Mouse (Mus musculus) CD4-positive, CD25-positive, alpha-beta regulatory T cell, adult 4 months (primary cell): Measurements from ENCODE around the gene Rbm4b. TPM values are rescaled to one million over a fixed set of nuclear protein-coding genes. Genes with fewer than 3 reads are reported as not detected.

Experiments
- ATAC-seq: one replicate; pipeline ENCODE4 v1.8.0; 2017
- polyA plus RNA-seq, 2 experiments: library from polyadenylated mRNA; unstranded; fragments of 100-300 nt; shearing (Covaris generic); gene quantifications; one replicate each; pipeline ENCODE4 v1.2.1; 2017

Rbm4b gene
- 100 to 1,000 TPM; 105 to 151 TPM for polyA plus RNA-seq

DNA sequence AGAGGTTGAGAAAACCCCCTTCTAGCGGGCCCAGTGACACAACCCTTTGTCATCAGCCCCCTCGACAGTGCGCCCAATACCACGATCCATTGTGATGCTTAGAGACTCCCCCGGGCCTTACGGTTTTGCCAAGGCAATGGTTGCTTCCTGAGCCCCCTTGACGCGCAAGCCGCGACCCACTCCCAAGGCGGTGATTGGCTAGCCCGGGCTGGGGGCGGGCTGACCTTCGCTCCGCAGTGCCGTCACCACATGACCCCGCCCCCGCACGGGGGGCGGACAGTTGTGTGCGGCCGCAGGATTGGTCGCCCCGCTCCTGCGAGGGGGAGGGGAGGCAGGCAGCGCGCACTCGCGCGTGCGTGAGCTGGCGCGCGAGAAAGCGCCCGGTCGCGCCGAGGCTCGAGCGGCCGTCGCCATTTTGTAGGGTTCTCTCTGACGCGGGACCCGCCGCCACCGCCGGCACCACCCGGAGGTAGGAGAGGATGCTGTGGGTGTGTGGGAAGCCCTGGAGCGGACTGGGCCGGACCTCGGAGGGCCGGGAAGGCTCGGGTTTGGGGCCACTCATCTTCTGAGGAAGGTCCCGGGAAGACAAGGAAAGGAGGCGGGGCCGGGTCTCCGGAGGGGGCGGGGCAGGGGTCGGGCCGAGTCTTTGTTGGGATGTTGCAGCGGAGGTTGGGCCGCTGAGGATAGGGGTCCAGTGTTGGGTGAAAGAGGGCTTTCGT lies at the start of gene Rbm4b:
Gene Rbm4b, plus strand, starts transcription at position 305 of the 719 bp plus-strand sequence.
- ATAC-seq, result peak; percentile 88

DNA sequence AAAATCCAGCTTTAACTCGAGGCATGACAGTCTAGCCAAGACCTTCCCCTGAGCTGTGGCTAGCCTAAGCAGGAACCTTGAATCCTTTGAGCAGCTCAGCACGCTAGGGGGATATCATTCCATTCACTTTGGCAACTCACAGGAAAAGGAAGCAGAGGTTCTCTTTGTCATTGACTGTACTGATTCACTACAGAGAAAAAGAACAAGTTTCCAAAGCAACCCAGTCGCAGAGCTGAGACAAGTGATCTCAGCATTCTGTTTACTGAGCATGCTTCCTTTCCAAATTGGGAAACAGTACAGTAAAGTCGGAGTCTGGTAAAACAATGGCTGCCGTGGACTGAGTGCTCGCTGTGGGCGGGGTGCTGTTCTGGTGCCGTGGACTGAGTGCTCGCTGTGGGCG lies 47.5 kb upstream of the Rbm4b start:
- no peak for ATAC-seq

- ATAC-seq, result no peak
Measured at GRCm38 (mm10) chr19:4711098-4711600, 45.1 kb upstream of the Rbm4b start, which contains the start of gene Sptbn2. Gene Sptbn2, plus strand, starts transcription at chr19:4711167.

GRCm38 (mm10) chr19:4711601-4712155 lies 44.6 kb upstream of the Rbm4b start:
- no peak for ATAC-seq

- ATAC-seq, result no peak
Measured at GRCm38 (mm10) chr19:4712156-4712780, 44.0 kb upstream of the Rbm4b start.

- no peak for ATAC-seq
Measured at GRCm38 (mm10) chr19:4712781-4713526, 43.3 kb upstream of the Rbm4b start.

GRCm38 (mm10) chr19:4713886-4714285 lies 42.4 kb upstream of the Rbm4b start:
- no peak for ATAC-seq

DNA sequence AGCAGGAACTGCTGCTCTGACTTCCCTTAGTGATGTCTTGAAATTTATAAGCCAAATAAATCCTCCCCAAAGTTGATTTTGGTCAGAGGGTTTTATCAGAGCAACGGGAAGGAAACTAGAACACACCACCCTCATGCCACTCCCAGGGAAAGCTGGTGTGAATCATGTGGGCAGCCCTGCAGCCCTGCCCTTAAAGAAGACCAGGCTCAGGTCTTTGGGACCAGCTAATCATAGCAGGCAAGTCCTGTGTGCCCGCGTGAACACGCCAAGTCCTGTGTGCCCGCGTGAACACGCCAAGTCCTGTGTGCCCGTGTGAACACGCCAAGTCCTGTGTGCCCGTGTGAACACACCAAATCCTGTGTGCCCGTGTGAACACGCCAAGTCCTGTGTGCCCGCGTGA lies 39.5 kb upstream of the Rbm4b start:
- no peak for ATAC-seq

- ATAC-seq, result no peak
Measured at GRCm38 (mm10) chr19:4717281-4717680, 39.0 kb upstream of the Rbm4b start.

- ATAC-seq, result peak; percentile 71
Measured at GRCm38 (mm10) chr19:4718716-4719115, 37.6 kb upstream of the Rbm4b start.

DNA sequence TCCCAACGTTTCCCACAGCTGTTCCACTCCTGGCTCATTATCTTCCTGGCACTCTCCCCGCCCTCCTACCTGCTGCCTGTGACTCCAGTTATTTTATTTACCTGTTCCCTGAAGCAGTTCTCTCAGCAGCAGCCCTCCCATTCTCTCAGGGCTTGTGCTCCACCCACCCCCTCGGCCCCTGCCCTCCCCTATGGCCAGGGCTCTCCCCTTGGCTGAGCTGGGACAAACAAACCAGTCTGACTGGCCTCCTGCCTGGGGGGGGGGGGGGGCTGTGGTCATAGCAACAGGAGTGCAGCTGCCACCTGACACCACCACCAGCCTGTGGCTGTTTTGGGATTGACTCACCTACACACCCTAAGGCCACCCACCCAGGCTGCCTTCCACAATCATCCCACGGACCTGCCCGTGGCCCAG lies 36.9 kb upstream of the Rbm4b start:
- no peak for ATAC-seq

GRCm38 (mm10) chr19:4720112-4720511 lies 36.2 kb upstream of the Rbm4b start:
- ATAC-seq, result no peak

DNA sequence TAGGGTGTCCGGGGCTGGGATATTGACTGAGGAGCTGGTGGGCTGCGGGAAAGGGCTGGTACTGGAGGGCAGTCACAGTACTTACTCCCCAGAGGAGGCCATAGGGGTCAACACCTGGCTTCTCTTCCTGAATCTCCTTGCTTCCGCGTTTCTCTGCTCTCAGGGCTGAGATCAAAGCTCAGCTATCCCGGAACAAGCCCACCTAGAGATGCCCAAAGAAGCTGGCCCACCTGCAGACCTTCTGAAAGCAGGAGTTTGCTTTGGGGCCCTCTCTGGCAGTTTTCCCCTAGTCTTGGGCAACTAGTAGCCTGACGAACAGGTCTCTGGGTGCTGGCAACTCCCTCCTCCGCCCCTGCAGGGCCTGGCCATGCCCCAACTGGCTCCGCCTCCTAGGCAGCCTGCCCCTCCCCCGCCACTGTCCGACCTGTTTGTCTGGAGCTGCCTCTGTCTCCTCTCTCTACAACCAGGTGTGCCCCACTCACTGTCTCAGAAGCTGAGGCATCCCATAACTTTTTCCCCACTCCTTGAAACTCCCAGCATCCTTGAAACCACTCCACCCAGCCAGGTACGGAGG lies 35.5 kb upstream of the Rbm4b start:
- no peak for ATAC-seq

DNA sequence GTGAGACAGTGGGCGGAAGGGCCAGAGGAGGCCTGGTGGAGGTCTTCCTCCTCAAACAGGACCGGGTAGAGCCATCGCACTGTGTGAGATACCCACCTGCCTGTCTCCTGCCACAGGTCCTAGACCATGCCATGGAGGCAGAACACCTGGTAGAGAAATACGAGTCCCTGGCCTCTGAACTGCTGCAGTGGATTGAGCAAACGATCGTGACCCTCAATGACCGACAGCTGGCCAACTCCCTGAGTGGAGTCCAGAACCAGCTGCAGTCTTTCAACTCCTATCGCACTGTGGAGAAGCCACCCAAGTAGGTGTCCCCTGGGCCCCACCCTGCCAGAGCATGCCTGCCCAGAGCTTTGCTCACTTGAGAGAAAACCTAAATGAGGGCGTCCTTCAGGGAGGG lies 27.1 kb upstream of the Rbm4b start:
- ATAC-seq, result no peak

- ATAC-seq, result no peak
Measured at GRCm38 (mm10) chr19:4733052-4733451, 23.2 kb upstream of the Rbm4b start.

DNA sequence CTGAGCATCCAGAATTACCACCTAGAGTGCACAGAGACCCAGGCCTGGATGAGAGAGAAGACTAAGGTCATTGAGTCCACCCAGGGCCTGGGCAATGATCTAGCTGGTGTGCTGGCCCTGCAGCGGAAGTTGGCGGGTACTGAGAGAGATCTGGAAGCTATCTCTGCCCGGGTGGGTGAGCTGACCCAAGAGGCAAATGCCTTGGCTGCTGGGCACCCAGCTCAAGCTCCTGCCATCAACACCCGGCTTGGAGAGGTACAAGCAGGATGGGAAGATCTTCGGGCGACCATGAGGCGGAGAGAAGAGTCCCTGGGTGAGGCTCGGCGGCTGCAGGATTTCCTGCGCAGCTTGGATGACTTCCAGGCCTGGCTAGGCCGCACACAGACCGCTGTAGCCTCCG lies 18.4 kb upstream of the Rbm4b start:
- ATAC-seq, result no peak

DNA sequence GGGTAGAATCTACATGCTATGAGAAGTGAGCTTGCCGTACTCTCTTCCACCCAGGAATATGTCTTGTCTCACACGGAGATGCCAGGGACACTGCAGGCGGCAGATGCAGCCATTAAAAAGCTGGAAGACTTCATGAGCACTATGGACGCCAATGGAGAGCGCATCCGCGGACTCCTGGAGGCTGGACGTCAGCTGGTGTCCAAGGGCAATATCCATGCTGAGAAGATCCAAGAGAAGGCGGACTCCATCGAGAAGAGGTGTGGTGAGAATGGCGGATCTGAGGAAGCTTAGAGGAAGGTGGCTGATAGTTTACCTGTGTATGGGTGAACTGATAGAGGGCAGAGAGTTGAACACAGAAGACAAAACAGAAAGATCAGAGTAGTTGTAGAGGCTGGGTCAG lies 17.2 kb upstream of the Rbm4b start:
- ATAC-seq, result no peak

DNA sequence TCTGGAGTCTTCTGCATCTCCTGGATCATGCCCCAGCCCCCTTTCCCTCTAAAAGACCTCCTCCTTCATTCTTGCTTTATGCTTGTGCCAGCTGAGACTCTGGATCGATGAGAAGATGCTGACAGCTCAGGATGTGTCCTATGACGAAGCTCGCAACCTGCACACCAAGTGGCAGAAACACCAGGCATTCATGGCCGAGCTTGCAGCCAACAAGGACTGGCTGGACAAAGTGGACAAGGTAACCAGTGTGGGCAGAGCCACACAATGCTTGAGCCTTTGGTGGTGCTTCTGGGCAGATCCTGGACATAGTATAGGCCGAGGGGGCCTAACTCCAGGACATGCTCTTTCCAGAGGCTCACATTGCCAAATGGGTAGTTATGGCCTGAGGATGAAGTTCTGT lies 16.5 kb upstream of the Rbm4b start:
- ATAC-seq, result no peak

GRCm38 (mm10) chr19:4741482-4741881 lies 14.8 kb upstream of the Rbm4b start:
- ATAC-seq, result no peak

DNA sequence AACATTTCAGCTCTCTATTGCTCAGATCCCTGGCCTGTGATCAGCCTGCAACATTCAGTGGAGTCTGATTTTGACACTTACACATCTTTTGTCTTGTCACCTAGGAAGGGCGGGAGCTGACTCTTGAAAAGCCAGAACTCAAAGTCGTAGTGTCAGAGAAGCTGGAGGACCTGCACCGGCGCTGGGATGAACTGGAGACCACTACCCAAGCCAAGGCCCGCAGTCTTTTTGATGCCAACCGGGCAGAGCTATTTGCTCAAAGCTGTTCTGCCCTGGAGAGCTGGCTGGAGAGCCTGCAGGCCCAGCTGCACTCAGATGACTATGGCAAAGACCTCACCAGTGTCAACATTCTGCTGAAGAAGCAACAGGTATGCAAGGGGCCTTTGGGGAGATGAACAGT lies 14.1 kb upstream of the Rbm4b start:
- no peak for ATAC-seq

DNA sequence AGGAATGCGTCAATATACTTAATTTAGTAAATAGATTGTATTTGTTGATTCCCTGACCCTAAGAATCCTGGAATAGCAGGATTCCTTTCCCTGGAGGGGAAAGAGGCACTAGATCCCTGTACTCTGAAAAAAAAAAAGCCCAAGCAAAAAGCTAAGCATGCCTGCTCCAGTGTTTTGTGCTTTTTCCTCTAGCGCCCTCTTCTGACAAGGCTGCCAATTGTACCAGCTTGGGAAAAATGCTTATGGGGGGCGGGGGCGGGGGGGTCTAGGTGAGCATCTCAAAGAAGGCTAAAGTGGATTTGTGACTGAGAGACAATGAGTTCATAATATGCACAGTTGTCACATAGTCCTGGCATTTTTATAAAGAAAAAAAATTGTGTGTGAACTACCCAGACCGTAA lies 12.8 kb upstream of the Rbm4b start:
- no peak for ATAC-seq

- no peak for ATAC-seq
Measured at GRCm38 (mm10) chr19:4744026-4744425, 12.3 kb upstream of the Rbm4b start.

- ATAC-seq, result no peak
Measured at GRCm38 (mm10) chr19:4745057-4745456, 11.2 kb upstream of the Rbm4b start.
